ENCODE assay signal across 25 mouse cellular contexts in genomic region chr8:94439691-94440090, GRCm38 (mm10). TPM values are rescaled to one million over a fixed set of nuclear protein-coding genes. Genes with fewer than 3 reads are reported as not detected.
"Had no signal": no experiment of that assay in that cellular context is flagged by ENCODE, and none has a peak within 500 bp of the region (broad histone marks: within the 10 kb centered on the region; RNA-seq: fewer than 3 reads in every experiment).

No protein-coding gene starts in this region.

- H3K9me3 ChIP-seq: embryonic facial prominence, embryonic 10.5 days; embryonic facial prominence, embryonic 12.5 days; embryonic facial prominence, embryonic 13.5 days; embryonic facial prominence, embryonic 15.5 days; forebrain, embryonic 10.5 days; forebrain, embryonic 12.5 days; forebrain, embryonic 13.5 days; forebrain, embryonic 15.5 days had no signal

- H3K27ac ChIP-seq: embryonic facial prominence, embryonic 10.5 days; embryonic facial prominence, embryonic 12.5 days; embryonic facial prominence, embryonic 13.5 days; embryonic facial prominence, embryonic 15.5 days; forebrain, embryonic 10.5 days; forebrain, embryonic 12.5 days; forebrain, embryonic 13.5 days; forebrain, embryonic 15.5 days; gastrocnemius, adult 2 months; heart, adult 2 months had no signal

- H3K4me1 ChIP-seq: embryonic facial prominence, embryonic 10.5 days; embryonic facial prominence, embryonic 12.5 days; embryonic facial prominence, embryonic 13.5 days; embryonic facial prominence, embryonic 15.5 days; forebrain, embryonic 10.5 days; forebrain, embryonic 12.5 days; forebrain, embryonic 13.5 days; forebrain, embryonic 15.5 days had no signal

- H3K4me2 ChIP-seq: embryonic facial prominence, embryonic 12.5 days; embryonic facial prominence, embryonic 13.5 days; embryonic facial prominence, embryonic 15.5 days; forebrain, embryonic 12.5 days; forebrain, embryonic 13.5 days; forebrain, embryonic 15.5 days had no signal

- DNase-seq: cerebellum, adult 9-10 months; cerebellum, adult 9-11 months; cerebellum, postnatal 10 days; cerebellum, postnatal 14 days; cerebellum, postnatal 25 days; embryo, embryonic 11 days; forebrain, postnatal 0 days; gastrocnemius, adult 2 months; gastrocnemius, postnatal 10 days; gastrocnemius, postnatal 14 days; gastrocnemius, postnatal 25 days; gastrocnemius, postnatal 36 days; heart, adult 18-20 months; heart, adult 2 months had no signal

- H3K4me3 ChIP-seq: embryonic facial prominence, embryonic 10.5 days; embryonic facial prominence, embryonic 12.5 days; embryonic facial prominence, embryonic 13.5 days; embryonic facial prominence, embryonic 15.5 days; erythroblast, embryonic 14.5 days; forebrain, embryonic 10.5 days; forebrain, embryonic 12.5 days; forebrain, embryonic 13.5 days; forebrain, embryonic 15.5 days; gastrocnemius, adult 2 months; heart, adult 2 months had no signal

- H3K9ac ChIP-seq: embryonic facial prominence, embryonic 12.5 days; embryonic facial prominence, embryonic 13.5 days; embryonic facial prominence, embryonic 15.5 days; forebrain, embryonic 12.5 days; forebrain, embryonic 13.5 days; forebrain, embryonic 15.5 days; forebrain, postnatal 0 days had no signal

- H3K27me3 ChIP-seq: embryonic facial prominence, embryonic 15.5 days; forebrain, embryonic 13.5 days; forebrain, embryonic 15.5 days had no signal

- H3K36me3 ChIP-seq: embryonic facial prominence, embryonic 10.5 days; embryonic facial prominence, embryonic 12.5 days; embryonic facial prominence, embryonic 13.5 days; embryonic facial prominence, embryonic 15.5 days; forebrain, embryonic 10.5 days; forebrain, embryonic 12.5 days; forebrain, embryonic 15.5 days had no signal

- ATAC-seq: forebrain, embryonic 13.5 days; forebrain, embryonic 14.5 days; forebrain, embryonic 15.5 days; forebrain, embryonic 16.5 days; forebrain, postnatal 0 days had no signal

RNA-seq across cellular contexts. Expression of gene Nlrc5, which starts 5.5 kb away (rescaled TPM):
- polyA plus RNA-seq: embryonic facial prominence, embryonic 10.5 days had no signal
